Comparison of ENCODE assay signal across 10 mouse cellular contexts in the genomic region with DNA sequence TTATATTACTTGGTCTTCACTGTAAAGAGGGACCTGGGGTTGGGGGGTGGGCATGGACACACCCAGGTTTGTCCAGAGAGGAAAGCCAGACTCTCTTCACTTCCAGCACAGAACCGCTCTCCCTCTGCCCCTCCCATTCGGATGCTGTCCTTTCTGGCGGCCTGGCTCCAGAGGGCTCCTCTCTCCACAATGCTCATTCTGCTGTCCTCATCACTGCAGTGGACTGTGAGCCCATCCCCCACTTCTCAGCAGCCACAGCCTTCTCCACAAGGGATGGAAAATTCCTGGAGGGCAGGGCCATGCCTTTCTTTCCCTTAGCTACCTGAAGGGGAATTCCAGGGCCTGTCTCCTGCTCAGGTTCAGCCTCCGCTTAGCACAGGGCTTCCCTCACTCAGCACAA. TPM values are rescaled to one million over a fixed set of nuclear protein-coding genes. Genes with fewer than 3 reads are reported as not detected.
A peak's percentile ranks its signal among the peaks of the same experiment; 100 is the strongest.
DNase-seq lines count a peak whose midpoint lies in the region; ATAC-seq lines count a peak whose summit lies in the region.
"Had no signal": no experiment of that assay in that cellular context is flagged by ENCODE, and none has a peak within 500 bp of the region (broad histone marks: within the 10 kb centered on the region; RNA-seq: fewer than 3 reads in every experiment).

No protein-coding gene starts in this region.

- DNase-seq in heart, embryonic 10.5 days (ENCODE audit: low spot score) = no peak
- no peak for DNase-seq in heart, postnatal 25 days (ENCODE audit: low spot score)
- peak; percentile 65 for DNase-seq in adrenal gland, postnatal 25 days
- DNase-seq in embryonic facial prominence, embryonic 11.5 days (ENCODE audit: low spot score) = peak; percentile 24
- peak; percentile 33 to 40 for DNase-seq in layer of hippocampus, adult 8-10 months (ENCODE audit: low spot score in 2 of 2)
- DNase-seq in frontal cortex, postnatal 36 days (ENCODE audit: low spot score in 2 of 2) = no peak
- DNase-seq in thymus, postnatal 10 days (ENCODE audit: low spot score in 2 of 2) = no peak
- DNase-seq in urinary bladder, adult 2 months (ENCODE audit: low spot score) = no peak

- 16% methylated on average over 4 of the region's 4 CpGs for WGBS in heart, embryonic 10.5 days
- 28% methylated on average over 4 of the region's 4 CpGs for WGBS in embryonic facial prominence, embryonic 11.5 days

- H3K4me2 ChIP-seq in embryonic facial prominence, embryonic 11.5 days (ENCODE audit: low read depth, low read length) = no peak overlapping the region

- H3K9me3 ChIP-seq in heart, embryonic 10.5 days = no peaks in the 10 kb centered on the region
- no peaks in the 10 kb centered on the region for H3K9me3 ChIP-seq in embryonic facial prominence, embryonic 11.5 days (replicated peaks; ENCODE audit: control insufficient read depth, low read length)

- H3K4me1 ChIP-seq in heart, embryonic 10.5 days = peaks cover 31% of the 10 kb centered on the region
- no peaks in the 10 kb centered on the region for H3K4me1 ChIP-seq in embryonic facial prominence, embryonic 11.5 days (ENCODE audit: control insufficient read depth, insufficient read depth, low read length)

- H3K9ac ChIP-seq in embryonic facial prominence, embryonic 11.5 days (replicated peaks; ENCODE audit: low read length) = no peak overlapping the region

- peak overlapping the region; percentile 49 for H3K27ac ChIP-seq in heart, embryonic 10.5 days
- H3K27ac ChIP-seq in embryonic facial prominence, embryonic 11.5 days (replicated peaks; ENCODE audit: low read depth, low read length) = no peak overlapping the region
- H3K27ac ChIP-seq: macrophage had no signal

- peaks cover 25% of the 10 kb centered on the region for H3K27me3 ChIP-seq in heart, embryonic 10.5 days (ENCODE audit: insufficient read depth, poor library complexity, severe bottlenecking)
- H3K27me3 ChIP-seq in embryonic facial prominence, embryonic 11.5 days (ENCODE audit: control insufficient read depth, insufficient read depth, low read length) = no peaks in the 10 kb centered on the region

- no peaks in the 10 kb centered on the region for H3K36me3 ChIP-seq in heart, embryonic 10.5 days
- H3K36me3 ChIP-seq in embryonic facial prominence, embryonic 11.5 days (replicated peaks; ENCODE audit: control insufficient read depth, insufficient read depth, low read depth, low read length) = no peaks in the 10 kb centered on the region

- no peak overlapping the region for H3K4me3 ChIP-seq in heart, embryonic 10.5 days
- H3K4me3 ChIP-seq in embryonic facial prominence, embryonic 11.5 days (ENCODE audit: low read depth, low read length) = no peak overlapping the region

- no peak for ATAC-seq in embryonic facial prominence, embryonic 11.5 days (replicated peaks; ENCODE audit: insufficient number of reproducible peaks, low FRiP score, low TSS enrichment, low read depth)

- intact Hi-C loops in heart, postnatal 25 days (cut with DNase I) = no loop called here

RNA-seq across cellular contexts. Expression of a gene that starts 41.9 kb away (rescaled TPM):
- polyA plus RNA-seq in heart, embryonic 10.5 days (2016; fragmentation: Nextera tagmentation; extraction: Ambion mirVana) = 0.89 and 1.2 TPM in 2 replicates
- total RNA-seq in heart, postnatal 25 days (2021) = 1 to 10 TPM; 3.0 to 3.9 TPM
- 16.6 and 23.2 TPM in 2 replicates for total RNA-seq in adrenal gland, postnatal 25 days (2021)
- 0.49 and 0.74 TPM in 2 replicates for polyA plus RNA-seq in embryonic facial prominence, embryonic 11.5 days (2014; fragmentation: Nextera tagmentation; extraction: Ambion mirVana)
- 1 to 10 TPM; 5.0 to 7.3 (median 6.6) TPM for total RNA-seq in layer of hippocampus, adult 8-10 months (2022)
- 2.6 and 3.5 TPM in 2 replicates for polyA plus RNA-seq in urinary bladder, adult 2 months (2012; rRNA removed)
- total RNA-seq: hematopoietic stem cell, adult 5-6 weeks had no signal

RNA-seq across cellular contexts. Expression of a gene that starts 42.3 kb away (rescaled TPM):
- polyA plus RNA-seq in heart, embryonic 10.5 days (2016; fragmentation: Nextera tagmentation; extraction: Ambion mirVana) = 0.39 and 0.44 TPM in 2 replicates
- 1 to 10 TPM; 7.2 to 8.1 TPM for total RNA-seq in heart, postnatal 25 days (2021)
- total RNA-seq in adrenal gland, postnatal 25 days (2021) = 22.9 and 31.9 TPM in 2 replicates
- 0.72 and 1.4 TPM in 2 replicates for polyA plus RNA-seq in embryonic facial prominence, embryonic 11.5 days (2014; fragmentation: Nextera tagmentation; extraction: Ambion mirVana)
- 10 to 100 TPM; 11.6 to 32.5 (median 21.0) TPM for total RNA-seq in layer of hippocampus, adult 8-10 months (2022)
- polyA plus RNA-seq in urinary bladder, adult 2 months (2012; rRNA removed) = 23.3 and 27.0 TPM in 2 replicates

Comparison
In these comparisons a context has a peak if more than half of its experiments do, and no peak if none do; other contexts are left out.
1. DNase-seq: peak in adrenal gland, postnatal 25 days (single experiment), embryonic facial prominence, embryonic 11.5 days (single experiment) and layer of hippocampus, adult 8-10 months (2 of 2); none in heart, embryonic 10.5 days (single experiment), heart, postnatal 25 days (single experiment), frontal cortex, postnatal 36 days (0 of 2), thymus, postnatal 10 days (0 of 2) and urinary bladder, adult 2 months (single experiment).